ENCODE assay signal across 27 mouse cellular contexts in genomic region chr1:87873081-87873480, GRCm38 (mm10). TPM values are rescaled to one million over a fixed set of nuclear protein-coding genes. Genes with fewer than 3 reads are reported as not detected.
DNase-seq lines count a peak whose midpoint lies in the region; ATAC-seq lines count a peak whose summit lies in the region.
"Had no signal": no experiment of that assay in that cellular context is flagged by ENCODE, and none has a peak within 500 bp of the region (broad histone marks: within the 10 kb centered on the region; RNA-seq: fewer than 3 reads in every experiment).

No protein-coding gene starts in this region.

- no peak overlapping the region for H3K9ac ChIP-seq in heart, embryonic 13.5 days
- H3K9ac ChIP-seq in heart, embryonic 11.5 days (ENCODE audit: low read depth, low read length), result no peak overlapping the region
- no peak overlapping the region for H3K9ac ChIP-seq in forebrain, embryonic 13.5 days
- H3K9ac ChIP-seq: embryonic facial prominence, embryonic 12.5 days; heart, embryonic 15.5 days; hindbrain, embryonic 14.5 days; lung, embryonic 15.5 days; stomach, embryonic 15.5 days had no signal

- peak; percentile 78 for DNase-seq in 416B (ENCODE audit: low read depth)
- DNase-seq in cerebellum, postnatal 25 days, result no peak
- no peak for DNase-seq in yolk sac, embryonic 10.5 days (ENCODE audit: low spot score)
- DNase-seq: adrenal gland, postnatal 10 days; cerebellum, postnatal 10 days; heart, adult 2 months; heart, postnatal 36 days; kidney, adult 18-20 months; thymus, postnatal 25 days had no signal

- no peak overlapping the region for H3K4me2 ChIP-seq in heart, embryonic 13.5 days
- H3K4me2 ChIP-seq in heart, embryonic 11.5 days, result no peak overlapping the region
- no peak overlapping the region for H3K4me2 ChIP-seq in forebrain, embryonic 13.5 days
- H3K4me2 ChIP-seq: embryonic facial prominence, embryonic 12.5 days; heart, embryonic 15.5 days; hindbrain, embryonic 14.5 days; lung, embryonic 15.5 days; stomach, embryonic 15.5 days had no signal

- no peak for ATAC-seq in heart, embryonic 13.5 days (ENCODE audit: extremely low read depth, insufficient number of reproducible peaks, low FRiP score, low TSS enrichment)
- ATAC-seq in heart, embryonic 11.5 days (replicated peaks; ENCODE audit: insufficient number of reproducible peaks, low FRiP score, low TSS enrichment), result no peak
- ATAC-seq in forebrain, embryonic 13.5 days, result no peak
- ATAC-seq: inflammation-experienced regulatory T-cells, adult 6 months; midbrain, embryonic 16.5 days had no signal

- no peaks in the 10 kb centered on the region for H3K36me3 ChIP-seq in heart, embryonic 13.5 days
- H3K36me3 ChIP-seq in heart, embryonic 11.5 days (ENCODE audit: control insufficient read depth, insufficient read depth, low read length), result no peaks in the 10 kb centered on the region
- H3K36me3 ChIP-seq in macrophage (ENCODE audit: inconsistent target), result no peaks in the 10 kb centered on the region
- H3K36me3 ChIP-seq in forebrain, embryonic 13.5 days (ENCODE audit: poor library complexity, severe bottlenecking), result no peaks in the 10 kb centered on the region
- H3K36me3 ChIP-seq: embryonic facial prominence, embryonic 12.5 days; heart, embryonic 15.5 days; limb, embryonic 10.5 days; lung, embryonic 15.5 days; midbrain, embryonic 10.5 days; stomach, embryonic 15.5 days had no signal

- peaks cover 100% of the 10 kb centered on the region for H3K79me2 ChIP-seq in macrophage (ENCODE audit: inconsistent target)

- H3K4me1 ChIP-seq in heart, embryonic 13.5 days, result peaks cover 67% of the 10 kb centered on the region
- H3K4me1 ChIP-seq in heart, embryonic 11.5 days (ENCODE audit: control insufficient read depth, insufficient read depth, low read length), result peaks cover 44% of the 10 kb centered on the region
- H3K4me1 ChIP-seq in brown adipose tissue, adult 24 weeks (ENCODE audit: control insufficient read depth, insufficient read depth, insufficient read length, low read length), result peaks cover 34% of the 10 kb centered on the region
- H3K4me1 ChIP-seq in forebrain, embryonic 13.5 days, result peaks cover 7% of the 10 kb centered on the region; the same call in 1 of the 2 replicates

- 0 out of 2 replicates have a peak overlapping the region, but pooled peaks have one; percentile 20 for H3K27ac ChIP-seq in heart, embryonic 13.5 days (replicated peaks)
- no peak overlapping the region for H3K27ac ChIP-seq in heart, embryonic 11.5 days (ENCODE audit: low read depth, low read length)
- 0 out of 2 replicates have a peak overlapping the region, but pooled peaks have one; percentile 49 for H3K27ac ChIP-seq in brown adipose tissue, adult 24 weeks (replicated peaks; ENCODE audit: low read depth, low read length)
- peak overlapping the region; percentile 64 for H3K27ac ChIP-seq in macrophage
- H3K27ac ChIP-seq in forebrain, embryonic 13.5 days, result no peak overlapping the region
- H3K27ac ChIP-seq: embryonic facial prominence, embryonic 12.5 days; heart, adult 2 months; heart, embryonic 15.5 days; hindbrain, embryonic 14.5 days; kidney, postnatal 0 days; left cerebral cortex, adult 2 months; limb, embryonic 10.5 days; lung, embryonic 15.5 days; midbrain, embryonic 10.5 days; stomach, embryonic 15.5 days had no signal

- no peaks in the 10 kb centered on the region for H3K27me3 ChIP-seq in heart, embryonic 13.5 days (replicated peaks)
- H3K27me3 ChIP-seq in heart, embryonic 11.5 days (ENCODE audit: control insufficient read depth, insufficient read depth, low read length), result no peaks in the 10 kb centered on the region
- no peaks in the 10 kb centered on the region for H3K27me3 ChIP-seq in forebrain, embryonic 13.5 days
- H3K27me3 ChIP-seq: CH12.LX; embryonic facial prominence, embryonic 12.5 days; heart, embryonic 15.5 days; lung, embryonic 15.5 days; stomach, embryonic 15.5 days had no signal

- no peaks in the 10 kb centered on the region for H3K9me3 ChIP-seq in heart, embryonic 13.5 days
- no peaks in the 10 kb centered on the region for H3K9me3 ChIP-seq in heart, embryonic 11.5 days (replicated peaks; ENCODE audit: control insufficient read depth, low read length)
- H3K9me3 ChIP-seq in forebrain, embryonic 13.5 days (replicated peaks), result no peaks in the 10 kb centered on the region
- H3K9me3 ChIP-seq: embryonic facial prominence, embryonic 12.5 days; G1E; heart, embryonic 15.5 days; limb, embryonic 10.5 days; lung, embryonic 15.5 days; midbrain, embryonic 10.5 days; stomach, embryonic 15.5 days had no signal

- no peak overlapping the region for H3K4me3 ChIP-seq in heart, embryonic 13.5 days
- no peak overlapping the region for H3K4me3 ChIP-seq in heart, embryonic 11.5 days (ENCODE audit: low read depth, low read length)
- no peak overlapping the region for H3K4me3 ChIP-seq in brown adipose tissue, adult 24 weeks (ENCODE audit: insufficient read depth, low read depth, low read length)
- H3K4me3 ChIP-seq in macrophage (ENCODE audit: inconsistent target), result no peak overlapping the region
- H3K4me3 ChIP-seq in forebrain, embryonic 13.5 days, result no peak overlapping the region
- H3K4me3 ChIP-seq: embryonic facial prominence, embryonic 12.5 days; heart, adult 2 months; heart, embryonic 15.5 days; left cerebral cortex, adult 2 months; limb, embryonic 10.5 days; lung, embryonic 15.5 days; midbrain, embryonic 10.5 days; stomach, embryonic 15.5 days had no signal

RNA-seq across cellular contexts. Expression of gene Dgkd, which starts 20.0 kb away (rescaled TPM):
- polyA plus RNA-seq in heart, embryonic 13.5 days (2015; fragmentation: Nextera tagmentation; extraction: Ambion mirVana), result 20.0 and 20.4 TPM in 2 replicates
- 22.2 and 24.2 TPM in 2 replicates for polyA plus RNA-seq in heart, embryonic 11.5 days (2014; fragmentation: Nextera tagmentation; extraction: Ambion mirVana)
- 59.1 and 61.6 TPM in 2 replicates for polyA plus RNA-seq in brown adipose tissue, adult 24 weeks (2012; ENCODE audit: insufficient read depth, insufficient read length, missing spikeins)
- 100 to 1,000 TPM in 20 of 26 experiments, 10 to 100 TPM in 6; 34.5 to 425 (median 135) TPM for total RNA-seq in macrophage (2018; cell fraction: chromatin; rRNA removed)
- total RNA-seq in macrophage (2018; cell fraction: cytosol; rRNA removed), result 10 to 100 TPM; 22.3 to 84.2 (median 40.3) TPM
- 100 to 1,000 TPM in 9 of 26 experiments, 10 to 100 TPM in 17; 36.1 to 233 (median 76.6) TPM for total RNA-seq in macrophage (2018; cell fraction: nucleus; rRNA removed)
- polyA plus RNA-seq in macrophage (2018), result 33.2 to 62.9 TPM (median 58.3 TPM) in 3 replicates
- polyA plus RNA-seq in forebrain, embryonic 13.5 days (2015; fragmentation: Nextera tagmentation; extraction: Ambion mirVana), result 36.6 and 43.6 TPM in 2 replicates

Comparison
In these comparisons a context has a peak if more than half of its experiments do, and no peak if none do; other contexts are left out.
1. H3K27ac ChIP-seq: peak in heart, embryonic 13.5 days (single experiment), brown adipose tissue, adult 24 weeks (single experiment) and macrophage (single experiment); none in heart, embryonic 11.5 days (single experiment) and forebrain, embryonic 13.5 days (single experiment).